Mouse (Mus musculus): ENCODE measurements around the gene Sema6d. TPM values are rescaled to one million over a fixed set of nuclear protein-coding genes. Genes with fewer than 3 reads are reported as not detected.

Sema6d gene
- polyA plus RNA-seq, 1 experiment from 2014 or later: 19.0 TPM

DNA sequence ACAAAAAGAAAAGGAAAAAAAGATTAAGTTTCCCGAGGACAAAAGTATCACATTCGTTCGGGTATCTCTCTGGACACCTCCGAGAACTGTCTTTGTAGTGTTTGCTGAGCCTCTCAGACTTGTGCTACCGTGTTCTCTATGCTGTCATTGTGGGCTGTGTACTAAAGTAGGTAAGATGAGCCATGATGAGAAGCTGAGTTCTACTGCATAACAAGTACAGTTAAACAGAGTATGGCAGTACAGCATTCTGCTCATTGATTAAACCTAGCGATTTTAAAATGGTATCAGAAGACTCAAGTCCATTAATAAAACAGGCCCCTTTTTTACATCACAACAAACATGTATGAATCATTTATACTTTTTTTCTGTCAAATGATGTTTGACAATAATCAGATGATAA, 433.9 kb downstream of the Sema6d start:
- H3K4me3 ChIP-seq (ENCODE audit: low read length): no peak overlapping the region
- no peak for ATAC-seq (ENCODE audit: low read depth)
- H3K9ac ChIP-seq (ENCODE audit: low read length): no peak overlapping the region
- no peak overlapping the region for H3K27ac ChIP-seq (ENCODE audit: low read length)
- no peaks in the 10 kb centered on the region for H3K4me1 ChIP-seq (replicated peaks; ENCODE audit: control insufficient read depth, insufficient read depth, low read length)
- H3K9me3 ChIP-seq (ENCODE audit: control insufficient read depth, low read length): no peaks in the 10 kb centered on the region
- 74% methylated on average over 6 of the region's 6 CpGs for WGBS
- H3K4me2 ChIP-seq (ENCODE audit: low read depth, low read length): no peak overlapping the region
- no peaks in the 10 kb centered on the region for H3K27me3 ChIP-seq (ENCODE audit: control insufficient read depth, insufficient read depth, low read depth, low read length)
- no peaks in the 10 kb centered on the region for H3K36me3 ChIP-seq (ENCODE audit: control insufficient read depth, insufficient read depth, low read length)

DNA sequence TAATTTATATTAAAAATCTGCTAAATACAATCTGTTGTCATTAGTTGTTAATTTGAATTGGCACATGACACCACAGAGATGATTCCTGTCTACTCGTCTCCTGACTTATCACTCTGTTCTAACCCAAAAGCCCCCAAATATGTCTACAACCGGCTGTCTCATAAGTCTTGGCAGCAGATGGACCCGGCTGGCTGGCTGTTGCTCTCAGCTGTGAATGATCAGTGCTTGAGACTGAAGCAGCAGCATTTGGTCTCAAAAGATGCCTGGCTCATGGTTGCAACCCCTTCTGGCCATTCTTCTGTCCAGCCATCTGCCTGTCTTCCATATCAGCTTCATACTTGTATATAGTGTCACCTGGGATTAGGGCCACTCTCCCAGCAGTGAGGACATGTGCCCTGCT, 434.4 kb downstream of the Sema6d start:
- no peak overlapping the region for H3K4me2 ChIP-seq (ENCODE audit: low read depth, low read length)
- no peaks in the 10 kb centered on the region for H3K9me3 ChIP-seq (ENCODE audit: control insufficient read depth, low read length)
- H3K27ac ChIP-seq (ENCODE audit: low read length): no peak overlapping the region
- H3K36me3 ChIP-seq (ENCODE audit: control insufficient read depth, insufficient read depth, low read length): no peaks in the 10 kb centered on the region
- no peaks in the 10 kb centered on the region for H3K4me1 ChIP-seq (replicated peaks; ENCODE audit: control insufficient read depth, insufficient read depth, low read length)
- WGBS: 56% methylated on average over 3 of the region's 3 CpGs
- ATAC-seq (ENCODE audit: low read depth): peak; percentile 52; the same call in 1 of the 2 replicates
- H3K4me3 ChIP-seq (ENCODE audit: low read length): no peak overlapping the region
- H3K27me3 ChIP-seq (ENCODE audit: control insufficient read depth, insufficient read depth, low read depth, low read length): no peaks in the 10 kb centered on the region
- H3K9ac ChIP-seq (ENCODE audit: low read length): no peak overlapping the region

DNA sequence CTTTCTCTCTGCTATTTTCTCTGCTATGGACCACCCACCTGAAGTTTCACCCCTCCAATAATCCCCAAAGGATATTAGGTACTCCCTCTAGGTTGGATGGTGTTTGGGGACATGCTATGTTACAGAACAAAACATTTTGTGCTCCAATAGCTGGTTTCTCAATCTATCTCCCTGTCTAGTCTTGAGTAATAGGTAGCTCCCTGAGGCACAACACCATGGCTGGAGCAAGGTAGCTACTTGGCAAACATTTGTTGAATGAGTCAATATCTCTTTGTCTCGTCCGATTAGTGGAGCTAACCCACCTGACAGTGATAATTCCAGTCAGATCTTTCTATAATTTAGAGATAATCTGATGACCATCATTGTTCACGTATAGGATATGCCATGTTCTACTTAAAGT, 437.9 kb downstream of the Sema6d start:
- no peak overlapping the region for H3K27ac ChIP-seq (ENCODE audit: low read length)
- no peak overlapping the region for H3K4me3 ChIP-seq (ENCODE audit: low read length)
- H3K9ac ChIP-seq (ENCODE audit: low read length): no peak overlapping the region
- H3K9me3 ChIP-seq (ENCODE audit: control insufficient read depth, low read length): no peaks in the 10 kb centered on the region
- no peaks in the 10 kb centered on the region for H3K36me3 ChIP-seq (ENCODE audit: control insufficient read depth, insufficient read depth, low read length)
- no peak overlapping the region for H3K4me2 ChIP-seq (ENCODE audit: low read depth, low read length)
- H3K4me1 ChIP-seq (replicated peaks; ENCODE audit: control insufficient read depth, insufficient read depth, low read length): no peaks in the 10 kb centered on the region
- 79% methylated on average over 3 of the region's 3 CpGs for WGBS
- no peaks in the 10 kb centered on the region for H3K27me3 ChIP-seq (ENCODE audit: control insufficient read depth, insufficient read depth, low read depth, low read length)
- no peak for ATAC-seq (ENCODE audit: low read depth)

DNA sequence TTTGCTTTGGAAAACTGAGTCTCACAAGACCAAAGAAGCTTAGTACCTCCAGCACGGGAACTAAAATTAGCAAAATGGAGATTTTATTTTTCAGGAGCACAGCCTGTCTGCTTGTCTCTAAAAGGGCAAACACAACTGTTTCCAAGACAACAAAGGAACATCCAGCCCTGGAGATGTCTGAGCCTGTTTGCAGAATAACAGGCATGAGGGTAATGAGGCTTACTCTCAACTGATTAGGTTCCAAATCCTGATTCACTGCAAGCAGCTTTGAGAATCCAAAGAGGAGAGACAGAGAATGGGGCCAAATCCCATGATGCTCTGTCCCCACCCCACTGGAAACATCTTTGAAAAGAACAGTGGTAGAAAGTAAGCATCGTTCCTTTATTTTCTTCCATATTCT, 440.7 kb downstream of the Sema6d start:
- no peaks in the 10 kb centered on the region for H3K36me3 ChIP-seq (ENCODE audit: control insufficient read depth, insufficient read depth, low read length)
- no peak overlapping the region for H3K9ac ChIP-seq (ENCODE audit: low read length)
- H3K27me3 ChIP-seq (ENCODE audit: control insufficient read depth, insufficient read depth, low read depth, low read length): no peaks in the 10 kb centered on the region
- H3K9me3 ChIP-seq (ENCODE audit: control insufficient read depth, low read length): no peaks in the 10 kb centered on the region
- no peak for ATAC-seq (ENCODE audit: low read depth)
- WGBS: 79% methylated on average over 2 of the region's 2 CpGs
- no peak overlapping the region for H3K4me3 ChIP-seq (ENCODE audit: low read length)
- no peaks in the 10 kb centered on the region for H3K4me1 ChIP-seq (replicated peaks; ENCODE audit: control insufficient read depth, insufficient read depth, low read length)
- no peak overlapping the region for H3K4me2 ChIP-seq (ENCODE audit: low read depth, low read length)
- H3K27ac ChIP-seq (ENCODE audit: low read length): no peak overlapping the region

DNA sequence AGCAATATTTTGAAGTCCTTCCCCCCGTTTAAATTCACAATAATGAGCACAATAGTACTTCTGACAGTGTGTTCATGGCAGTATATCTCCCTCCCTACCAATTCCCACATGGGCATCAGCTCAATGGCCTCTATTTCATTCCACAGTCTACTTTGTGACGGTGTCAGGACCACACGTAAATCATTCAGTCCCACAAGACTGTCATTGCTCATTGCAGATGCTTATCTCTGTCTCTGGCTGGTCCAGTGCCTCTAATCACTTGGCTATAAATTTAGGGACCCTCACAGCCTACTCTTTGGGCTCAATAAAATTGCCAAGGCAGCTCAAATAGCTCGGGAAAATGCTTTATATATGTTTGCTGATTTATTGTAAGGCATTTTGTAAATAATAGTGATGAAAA, 441.3 kb downstream of the Sema6d start:
- Histone ChIP-seq H3K27me3 (ENCODE audit: control insufficient read depth, insufficient read depth, low read depth, low read length) (no peaks in the 10 kb centered on the region), H3K27ac (ENCODE audit: low read length) (no peak overlapping the region), H3K4me2 (ENCODE audit: low read depth, low read length) (no peak overlapping the region), H3K9ac (ENCODE audit: low read length) (no peak overlapping the region), H3K4me3 (ENCODE audit: low read length) (no peak overlapping the region), H3K9me3 (ENCODE audit: control insufficient read depth, low read length) (no peaks in the 10 kb centered on the region), H3K36me3 (ENCODE audit: control insufficient read depth, insufficient read depth, low read length) (no peaks in the 10 kb centered on the region), H3K4me1 (replicated peaks; ENCODE audit: control insufficient read depth, insufficient read depth, low read length) (no peaks in the 10 kb centered on the region)
- no peak for ATAC-seq (ENCODE audit: low read depth)
- WGBS: 63% methylated on average over 4 of the region's 4 CpGs

DNA sequence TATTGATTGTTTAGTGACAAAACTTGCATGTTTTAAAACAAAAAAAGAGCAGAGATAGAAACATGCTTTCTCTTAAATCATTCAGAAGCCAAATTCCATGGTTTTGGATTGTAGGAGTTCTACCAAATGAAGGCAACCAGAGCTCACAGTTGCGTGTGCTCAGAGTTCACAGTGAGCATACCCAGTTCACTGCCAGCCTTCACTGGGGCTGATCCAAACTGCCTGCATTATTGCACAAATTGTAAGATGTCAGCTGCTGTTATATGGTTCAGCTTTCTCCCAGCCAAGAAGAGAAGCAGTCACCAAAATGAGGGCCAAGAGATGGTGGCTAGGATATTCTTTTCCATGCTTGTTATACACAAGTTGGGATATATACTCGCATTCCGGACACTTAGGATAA, 443.1 kb downstream of the Sema6d start:
- Histone ChIP-seq H3K9ac (ENCODE audit: low read length) (no peak overlapping the region), H3K4me2 (ENCODE audit: low read depth, low read length) (no peak overlapping the region), H3K9me3 (ENCODE audit: control insufficient read depth, low read length) (no peaks in the 10 kb centered on the region), H3K4me1 (replicated peaks; ENCODE audit: control insufficient read depth, insufficient read depth, low read length) (no peaks in the 10 kb centered on the region), H3K4me3 (ENCODE audit: low read length) (no peak overlapping the region), H3K27me3 (ENCODE audit: control insufficient read depth, insufficient read depth, low read depth, low read length) (no peaks in the 10 kb centered on the region), H3K27ac (ENCODE audit: low read length) (no peak overlapping the region), H3K36me3 (ENCODE audit: control insufficient read depth, insufficient read depth, low read length) (no peaks in the 10 kb centered on the region)
- WGBS: 85% methylated on average over 3 of the region's 3 CpGs
- ATAC-seq (ENCODE audit: low read depth): no peak

DNA sequence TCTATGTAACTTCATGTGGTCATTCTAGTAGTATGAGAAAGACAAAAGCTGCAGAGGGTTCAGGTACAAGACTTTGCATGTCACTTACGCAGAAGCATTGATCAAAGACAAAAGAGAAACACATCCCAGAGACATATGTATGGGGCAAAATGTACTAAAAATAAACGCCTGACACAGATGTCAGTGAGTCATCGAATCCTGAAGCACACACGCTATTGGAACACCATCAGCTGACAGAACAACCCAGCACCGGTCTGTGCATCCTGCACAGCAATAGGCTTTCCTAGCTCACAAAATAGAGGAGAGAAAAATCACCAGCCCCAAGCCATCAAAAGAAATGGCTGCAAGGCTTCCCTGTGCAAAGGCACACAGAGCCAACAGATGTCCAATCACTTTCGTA, 443.8 kb downstream of the Sema6d start:
- no peaks in the 10 kb centered on the region for H3K9me3 ChIP-seq (ENCODE audit: control insufficient read depth, low read length)
- H3K9ac ChIP-seq (ENCODE audit: low read length): no peak overlapping the region
- H3K27me3 ChIP-seq (ENCODE audit: control insufficient read depth, insufficient read depth, low read depth, low read length): no peaks in the 10 kb centered on the region
- WGBS: 63% methylated on average over 6 of the region's 6 CpGs
- no peak overlapping the region for H3K4me3 ChIP-seq (ENCODE audit: low read length)
- H3K36me3 ChIP-seq (ENCODE audit: control insufficient read depth, insufficient read depth, low read length): no peaks in the 10 kb centered on the region
- H3K4me2 ChIP-seq (ENCODE audit: low read depth, low read length): no peak overlapping the region
- ATAC-seq (ENCODE audit: low read depth): no peak
- H3K27ac ChIP-seq (ENCODE audit: low read length): no peak overlapping the region
- H3K4me1 ChIP-seq (replicated peaks; ENCODE audit: control insufficient read depth, insufficient read depth, low read length): no peaks in the 10 kb centered on the region

DNA sequence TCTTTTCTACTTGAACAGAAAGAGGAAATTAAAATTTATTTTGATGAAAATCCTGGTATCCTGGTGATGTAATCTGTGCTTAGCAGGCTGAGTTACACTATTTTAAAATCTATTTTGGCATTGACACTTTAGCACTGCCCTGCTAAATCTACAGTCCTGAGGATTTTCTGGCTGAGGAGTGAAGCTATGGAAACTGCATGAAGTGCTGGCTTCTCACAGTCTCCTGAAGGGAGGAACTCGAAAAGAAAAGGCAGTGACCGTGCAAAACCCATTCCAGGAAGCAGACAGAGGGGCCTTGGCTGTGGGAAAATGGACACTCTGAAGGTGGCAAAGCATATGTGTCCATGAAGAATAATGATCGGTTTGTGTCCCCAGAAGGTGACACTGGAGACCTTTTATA, 460.5 kb downstream of the Sema6d start:
- no peak overlapping the region for H3K4me3 ChIP-seq (ENCODE audit: low read length)
- no peaks in the 10 kb centered on the region for H3K36me3 ChIP-seq (ENCODE audit: control insufficient read depth, insufficient read depth, low read length)
- H3K27ac ChIP-seq (ENCODE audit: low read length): no peak overlapping the region
- no peak overlapping the region for H3K4me2 ChIP-seq (ENCODE audit: low read depth, low read length)
- ATAC-seq (ENCODE audit: low read depth): no peak
- WGBS: 52% methylated on average over 3 of the region's 3 CpGs
- H3K27me3 ChIP-seq (ENCODE audit: control insufficient read depth, insufficient read depth, low read depth, low read length): no peaks in the 10 kb centered on the region
- H3K4me1 ChIP-seq (replicated peaks; ENCODE audit: control insufficient read depth, insufficient read depth, low read length): peaks cover 3% of the 10 kb centered on the region; the same call in 1 of the 2 replicates
- no peaks in the 10 kb centered on the region for H3K9me3 ChIP-seq (ENCODE audit: control insufficient read depth, low read length)
- H3K9ac ChIP-seq (ENCODE audit: low read length): no peak overlapping the region

DNA sequence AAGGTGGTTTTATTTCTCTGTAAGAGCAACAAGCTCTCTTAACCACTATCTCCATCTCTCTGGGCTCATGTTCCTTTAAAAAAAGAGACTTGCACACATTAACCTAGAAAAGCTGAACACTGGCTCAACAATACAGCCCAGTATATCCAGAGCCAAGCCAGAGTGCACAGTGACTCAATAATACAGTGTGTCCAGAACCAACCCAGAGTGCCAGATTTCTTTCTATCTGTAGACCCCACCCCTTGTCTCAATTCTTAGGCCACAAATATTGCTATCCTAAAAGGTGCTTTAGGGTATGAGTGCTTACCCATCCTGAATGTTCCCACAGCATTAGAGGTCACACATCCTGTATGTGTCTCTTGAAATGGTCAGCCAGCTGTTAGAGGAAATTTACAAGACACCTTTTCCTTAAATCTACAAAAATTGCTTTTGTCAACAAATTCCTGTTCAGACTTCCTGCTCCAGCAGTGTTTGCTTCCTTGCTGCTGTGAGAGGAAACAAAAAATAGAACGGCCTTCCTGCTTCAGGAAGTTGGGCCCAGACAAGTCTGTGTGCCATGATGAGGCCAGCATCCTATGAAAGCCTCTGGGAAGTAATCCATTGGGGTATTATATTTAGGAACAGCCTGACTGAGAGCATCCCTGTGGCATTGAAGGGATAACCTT, 465.1 kb downstream of the Sema6d start:
- peak overlapping the region; percentile 74 for H3K27ac ChIP-seq (ENCODE audit: low read length)
- WGBS: 47% methylated on average over 1 of the region's 1 CpGs
- H3K4me3 ChIP-seq (ENCODE audit: low read length): no peak overlapping the region
- H3K9ac ChIP-seq (ENCODE audit: low read length): no peak overlapping the region
- no peak overlapping the region for H3K4me2 ChIP-seq (ENCODE audit: low read depth, low read length)
- peaks cover 11% of the 10 kb centered on the region for H3K4me1 ChIP-seq (replicated peaks; ENCODE audit: control insufficient read depth, insufficient read depth, low read length)
- H3K27me3 ChIP-seq (ENCODE audit: control insufficient read depth, insufficient read depth, low read depth, low read length): no peaks in the 10 kb centered on the region
- H3K36me3 ChIP-seq (ENCODE audit: control insufficient read depth, insufficient read depth, low read length): no peaks in the 10 kb centered on the region
- H3K9me3 ChIP-seq (ENCODE audit: control insufficient read depth, low read length): no peaks in the 10 kb centered on the region
- ATAC-seq (ENCODE audit: low read depth): peak; percentile 77

Data from lung, embryonic 16.5 days (tissue).